Mouse (Mus musculus) spleen, embryonic (tissue): Measurements from ENCODE around the gene Snapc3.
"Not testable (repeated sequence)": the region's sequence is repeated elsewhere in the genome, so short reads cannot be mapped to it uniquely, and the experiment has no call there.

Experiments
- CTCF ChIA-PET: fragments of 350-600 bp; sonication (Branson Sonifier 250); formaldehyde crosslinking; loops from one replicate; lab custom pipeline; 2022; lab: Charles Lee

Snapc3 gene

GRCm38 (mm10) chr4:83493112-83493511 lies 75.6 kb downstream of the Snapc3 start:
- CTCF ChIA-PET = no interaction called here

DNA sequence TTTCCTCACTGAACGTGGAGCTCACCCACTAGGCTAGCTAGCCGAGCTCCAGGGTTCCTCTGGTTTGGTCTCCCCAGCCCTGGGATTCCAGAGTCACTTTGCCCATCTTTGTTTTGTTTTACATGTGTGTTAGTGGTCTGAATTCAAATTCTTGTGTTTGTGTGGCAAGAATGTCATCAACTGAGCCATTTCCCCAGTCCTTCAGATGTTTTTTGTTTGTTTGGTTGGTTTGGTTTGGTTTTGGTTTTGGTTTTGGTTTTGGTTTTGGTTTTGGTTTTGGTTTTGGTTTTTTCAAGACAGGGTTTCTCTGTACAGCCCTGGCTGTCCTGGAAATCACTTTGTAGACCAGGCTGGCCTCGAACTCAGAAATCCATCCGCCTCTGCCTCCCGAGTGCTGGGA lies 79.5 kb downstream of the Snapc3 start:
- CTCF ChIA-PET = not testable (repeated sequence)

DNA sequence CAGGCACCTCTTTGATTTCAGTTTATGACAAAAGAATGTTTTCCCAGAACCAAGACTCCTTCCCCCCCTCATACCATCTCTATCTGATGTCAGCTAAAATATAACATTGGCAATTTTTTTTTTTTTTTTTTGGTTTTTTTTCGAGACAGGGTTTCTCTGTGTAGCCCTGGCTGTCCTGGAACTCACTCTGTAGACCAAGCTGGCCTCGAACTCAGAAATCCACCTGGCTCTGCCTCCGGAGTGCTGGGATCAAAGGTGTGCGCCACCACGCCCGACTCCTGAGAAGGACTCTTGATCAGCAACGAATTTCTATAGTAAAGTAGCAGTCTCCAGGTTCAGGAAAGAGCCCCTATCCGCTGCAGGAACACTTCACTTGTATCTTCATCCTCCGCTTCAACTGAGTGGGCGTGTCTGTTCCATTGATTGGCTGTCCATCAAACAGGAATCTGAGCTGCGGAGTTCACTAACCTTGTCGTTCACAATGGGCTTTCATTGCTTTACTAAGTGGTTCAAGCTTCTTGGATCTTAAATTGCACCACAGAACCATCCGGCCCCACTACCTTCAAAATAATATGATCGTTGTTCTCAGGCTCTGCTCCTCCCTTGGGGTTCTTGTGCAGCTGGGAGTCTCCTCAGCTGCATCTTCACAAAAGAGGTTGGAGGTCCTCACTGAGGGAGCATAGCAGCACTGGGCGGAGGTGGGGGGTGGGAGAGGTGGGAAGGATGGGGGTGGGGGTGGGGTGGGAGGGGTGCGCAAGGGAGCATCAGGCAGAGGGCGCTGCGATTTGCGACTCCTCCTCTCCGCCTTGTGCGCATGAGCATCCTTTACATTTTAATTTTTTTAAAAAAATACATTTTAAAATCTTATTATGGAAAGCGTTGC lies 82.9 kb downstream of the Snapc3 start:
- CTCF ChIA-PET = interaction anchor here (1.0 kb wide), 1 partner anchor 21 kb away, joined by 8 read pairs; no protein-coding TSS in a partner anchor

DNA sequence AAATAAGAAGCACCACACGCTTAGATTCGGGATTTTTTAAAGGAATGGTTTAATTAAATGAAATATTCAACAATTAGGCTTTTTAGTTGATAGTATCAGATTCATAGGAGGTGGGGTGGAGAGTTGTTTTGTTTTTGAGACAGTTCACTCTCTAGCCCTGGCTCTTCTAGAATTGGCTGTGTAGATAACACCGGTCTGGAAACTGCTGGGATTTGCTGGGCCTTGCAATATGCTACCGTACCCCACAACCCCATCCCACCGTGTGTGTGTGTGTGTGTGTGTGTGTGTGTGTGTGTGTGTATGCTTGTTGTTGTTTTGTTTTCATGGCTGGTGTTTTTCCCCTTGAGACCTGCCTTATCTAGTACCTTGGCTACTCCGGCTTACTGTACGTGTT lies 83.5 kb downstream of the Snapc3 start:
- CTCF ChIA-PET = no interaction called here

DNA sequence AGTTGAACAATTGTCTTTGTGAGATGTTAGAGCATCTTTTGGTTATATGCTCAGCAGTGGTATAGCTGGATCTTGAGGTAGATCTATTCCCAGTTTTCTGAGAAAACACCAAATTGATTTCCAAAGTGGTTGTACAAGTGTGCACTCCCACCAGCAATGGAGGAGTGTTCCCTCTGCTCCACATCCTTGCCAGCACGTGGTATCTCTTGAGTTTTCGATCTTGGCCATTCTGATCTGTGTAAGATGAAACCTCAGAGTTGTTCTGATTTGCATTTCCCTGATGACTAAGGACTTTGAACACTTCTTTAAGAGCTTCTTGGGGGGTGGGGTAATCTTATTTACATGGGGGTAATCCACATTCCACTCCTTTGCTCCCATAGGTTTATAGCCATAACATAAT lies 92.1 kb downstream of the Snapc3 start:
- CTCF ChIA-PET = no interaction called here

- CTCF ChIA-PET = no interaction called here
Measured at GRCm38 (mm10) chr4:83511083-83511482, 93.6 kb downstream of the Snapc3 start.

DNA sequence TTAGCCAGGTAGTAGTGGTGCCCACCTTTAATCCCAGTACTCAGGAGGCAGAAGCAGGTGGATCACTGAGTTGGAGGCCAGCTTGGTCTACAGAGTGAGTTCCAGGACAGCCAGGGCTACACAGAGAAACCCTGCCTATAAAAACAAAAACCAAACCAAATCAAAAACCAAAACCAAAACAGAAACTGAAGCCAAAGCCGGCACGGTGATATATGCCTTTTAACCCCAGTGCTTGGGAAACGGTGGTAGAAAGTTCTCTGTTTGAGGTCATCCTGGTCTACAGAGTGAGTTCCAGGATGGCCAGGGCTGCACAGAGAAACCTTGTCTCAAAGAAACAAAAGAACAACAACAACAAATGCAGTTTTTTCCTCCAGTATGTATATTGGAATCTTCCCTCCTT lies 94.7 kb downstream of the Snapc3 start:
- CTCF ChIA-PET = interaction anchor here (0.6 kb wide), 1 partner anchor 10 kb away, joined by 4 read pairs; no protein-coding TSS in a partner anchor

DNA sequence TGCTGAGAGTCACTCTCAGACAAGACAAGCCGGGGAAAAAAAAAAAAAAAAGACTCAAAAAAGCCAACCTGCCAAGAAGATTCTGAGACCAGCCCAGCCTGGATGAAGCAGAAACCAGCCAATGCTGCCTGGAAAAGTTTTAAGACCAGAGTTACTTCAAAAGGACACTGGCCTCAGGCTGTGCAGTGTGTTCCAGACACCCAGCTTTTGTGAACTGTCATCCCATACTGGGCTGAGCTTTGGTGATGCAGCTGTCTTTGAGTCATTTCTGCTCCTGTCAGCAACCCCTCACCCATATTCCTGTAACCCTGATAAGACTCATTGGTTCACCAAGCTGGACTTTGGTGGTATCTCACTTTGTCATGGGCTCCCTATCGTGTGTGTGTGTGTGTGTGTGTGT lies 95.1 kb downstream of the Snapc3 start:
- CTCF ChIA-PET = interaction anchor here (0.6 kb wide), 1 partner anchor 10 kb away, joined by 4 read pairs; no protein-coding TSS in a partner anchor

DNA sequence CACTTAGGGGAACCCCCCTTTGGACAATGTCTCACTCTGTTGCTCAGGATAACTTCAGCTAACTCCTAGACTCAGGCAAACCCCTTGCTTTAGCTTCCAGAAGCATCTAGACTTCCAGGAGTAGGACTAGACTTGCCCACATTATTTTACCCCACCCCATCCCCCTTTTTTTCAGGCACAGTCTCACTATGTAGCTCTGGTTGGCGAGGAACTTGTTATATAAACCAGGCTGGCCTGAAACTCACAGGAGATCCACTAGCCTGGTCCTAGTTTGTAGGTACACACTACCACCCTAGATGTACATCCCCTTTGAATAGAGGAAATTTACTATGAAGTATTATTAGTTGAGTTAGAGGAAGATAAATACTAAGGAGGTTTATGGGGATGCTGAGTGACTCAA lies 96.7 kb downstream of the Snapc3 start:
- CTCF ChIA-PET = no interaction called here

DNA sequence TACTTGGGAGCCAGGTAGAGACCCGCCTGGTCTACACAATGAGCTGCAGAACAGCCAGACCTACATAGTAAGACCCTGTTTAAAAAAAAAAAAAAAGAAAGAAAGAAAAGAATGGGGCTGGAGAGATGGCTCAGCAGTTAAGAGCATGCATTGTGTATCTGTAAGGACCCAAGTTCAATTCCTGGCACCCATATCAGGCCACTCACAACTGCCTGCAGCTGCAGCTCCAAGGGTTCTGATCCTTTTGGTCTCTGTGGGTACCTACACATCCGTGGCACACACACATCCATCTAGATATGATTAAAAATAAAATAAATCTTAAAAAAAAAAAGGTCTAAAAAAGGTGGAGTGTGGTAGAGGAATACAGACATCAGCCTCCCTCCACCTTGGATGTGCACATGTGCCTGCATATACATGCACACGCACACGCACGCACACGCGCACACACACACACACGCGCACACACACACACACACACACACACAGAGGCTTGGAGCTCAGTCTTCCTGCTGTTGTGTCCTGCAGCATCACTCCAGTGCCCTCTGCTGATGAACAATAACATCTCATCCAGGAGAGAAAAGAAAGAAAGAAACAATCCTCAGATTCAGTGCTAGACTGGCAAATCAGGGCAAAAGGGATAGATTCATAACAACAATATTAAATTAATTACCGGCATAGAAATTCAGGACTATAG lies 97.6 kb downstream of the Snapc3 start:
- CTCF ChIA-PET = no interaction called here

DNA sequence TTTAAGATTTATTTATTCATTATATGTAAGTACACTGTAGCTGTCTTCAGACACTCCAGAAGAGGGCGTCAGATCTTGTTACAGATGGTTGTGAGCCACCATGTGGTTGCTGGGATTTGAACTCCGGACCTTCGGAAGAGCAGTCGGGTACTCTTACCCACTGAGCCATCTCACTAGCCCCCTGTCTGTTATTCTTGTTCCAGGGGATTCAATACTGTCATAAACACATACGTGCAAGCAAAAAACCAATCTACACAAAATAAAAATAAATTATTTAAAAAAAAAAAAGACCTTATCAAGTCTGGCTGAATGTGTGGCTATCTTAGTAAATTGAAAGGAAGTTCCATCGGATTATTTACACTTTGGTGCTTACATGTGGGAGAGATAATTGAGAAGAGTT lies 98.6 kb downstream of the Snapc3 start:
- CTCF ChIA-PET = not testable (repeated sequence)
